Mouse (Mus musculus) E14TG2a.4 (cell line): Measurements from ENCODE around the gene Zc3h7a.

Experiments used
- CTCF ChIP-seq: conservative IDR thresholded peaks from 2 replicates; pipeline ENCODE4 v1.5.1; 2014; ENCODE audit warnings: low read length
- NANOG ChIP-seq: IDR thresholded peaks from 2 replicates; pipeline ENCODE4 v1.6.1; 2014; ENCODE audit warnings: borderline replicate concordance, low read length, mixed read lengths
- POU5F1 ChIP-seq: IDR thresholded peaks from 2 replicates; pipeline ENCODE4 v1.6.1; 2014; ENCODE audit warnings: low read length, borderline replicate concordance

DNA sequence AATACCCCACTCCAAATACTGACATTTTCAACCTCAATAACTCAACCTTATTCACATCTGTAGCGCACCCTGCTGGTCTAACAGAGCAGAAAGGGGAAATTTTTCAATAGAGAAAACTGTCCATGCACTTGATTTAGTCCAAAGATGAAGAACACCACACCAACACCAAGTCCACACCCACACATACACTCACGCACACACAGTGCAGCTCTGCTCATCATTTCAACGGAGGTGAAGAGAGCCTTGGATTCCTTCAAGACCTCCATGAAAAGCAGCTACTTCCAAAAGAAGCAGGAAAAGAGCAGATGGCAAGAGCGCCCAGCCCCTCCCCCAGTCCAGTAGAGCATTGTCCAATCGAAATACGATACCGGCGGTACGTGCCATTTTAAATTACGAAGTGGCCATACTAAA, 1.5 kb downstream of the Zc3h7a start:
- peak; percentile 47 for TF ChIP-seq CTCF
- TF ChIP-seq POU5F1, result no peak
- no peak for TF ChIP-seq NANOG
